Mouse (Mus musculus) right cerebral cortex, adult 2 months (tissue): ENCODE data around the gene E2f6.

Experiments
- DNase-seq, 2 experiments: peaks; one replicate each; pipeline ENCODE4 v3.0.0; 2021 to 2022; ENCODE audit warnings: low spot score in 2 of 2

E2f6 gene

GRCm38 (mm10) chr12:16810525-16811431, at the start of gene E2f6:
TSS of gene E2f6 (plus strand) at chr12:16810963.
- peak; percentile 80 to 84 for DNase-seq

DNA sequence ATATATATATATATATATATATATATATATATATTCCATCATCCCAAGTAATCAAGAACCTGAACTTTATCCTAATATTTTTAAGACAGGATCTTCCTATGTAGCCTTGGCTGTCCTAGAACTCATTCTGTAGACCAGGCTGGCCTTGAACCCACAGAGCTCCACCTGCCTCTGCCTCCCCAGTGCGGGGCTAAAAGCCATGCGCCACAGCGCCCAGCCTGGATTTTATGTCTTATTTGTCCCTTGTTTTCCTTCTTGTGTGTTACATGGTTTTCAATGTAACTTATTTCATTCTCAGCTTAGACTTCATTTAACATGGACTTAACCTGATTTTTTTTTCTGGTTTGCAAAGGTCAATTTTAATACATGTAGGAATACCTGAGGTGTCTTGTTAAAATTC, 49.3 kb upstream of the E2f6 start:
- DNase-seq, result no peak

- no peak for DNase-seq
Measured at GRCm38 (mm10) chr12:16763649-16764422, 46.9 kb upstream of the E2f6 start.

- DNase-seq, result no peak
Measured at GRCm38 (mm10) chr12:16764776-16765445, 45.9 kb upstream of the E2f6 start.

DNA sequence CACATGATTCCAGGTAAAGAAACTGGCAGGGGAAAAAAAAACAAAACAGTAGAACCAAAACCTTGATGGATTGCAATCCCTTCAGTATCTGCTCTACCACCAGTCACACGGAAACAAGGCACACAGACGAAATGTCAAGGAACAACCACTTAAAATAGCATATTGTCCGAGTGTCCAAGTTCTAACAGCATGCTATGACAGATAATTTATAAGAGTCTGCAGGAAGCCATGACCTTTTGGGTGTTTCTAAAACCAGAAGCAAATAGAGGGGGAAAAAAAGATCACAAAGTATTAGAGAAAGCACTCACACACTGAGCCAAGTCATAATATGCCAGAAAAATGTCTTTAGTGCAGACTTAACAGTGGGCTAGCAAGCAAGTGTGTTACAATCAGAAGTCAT, 42.5 kb upstream of the E2f6 start:
- DNase-seq, result no peak

GRCm38 (mm10) chr12:16768711-16769110, 42.1 kb upstream of the E2f6 start:
- no peak for DNase-seq

- no peak for DNase-seq
Measured at GRCm38 (mm10) chr12:16769601-16770165, 41.1 kb upstream of the E2f6 start.

DNA sequence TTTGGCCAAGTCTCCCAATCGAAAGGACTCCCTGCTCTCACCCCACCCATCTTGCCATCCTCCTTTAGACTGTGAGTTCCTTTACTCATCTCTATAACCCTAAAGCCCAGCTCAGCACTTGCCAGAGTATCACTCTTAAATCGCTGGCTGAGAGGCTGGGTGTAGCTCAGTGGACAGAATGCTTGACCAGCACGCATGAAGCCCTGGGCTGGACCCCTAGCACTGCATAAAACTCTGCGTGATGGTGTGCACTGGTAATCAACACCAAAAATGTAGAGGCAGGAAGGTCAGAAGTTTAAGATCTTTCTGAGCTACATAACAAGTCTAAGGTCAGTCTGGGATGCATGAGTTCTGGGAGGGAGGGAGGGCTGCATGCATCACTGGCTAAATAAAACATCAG, 36.2 kb upstream of the E2f6 start:
- DNase-seq, result no peak

DNA sequence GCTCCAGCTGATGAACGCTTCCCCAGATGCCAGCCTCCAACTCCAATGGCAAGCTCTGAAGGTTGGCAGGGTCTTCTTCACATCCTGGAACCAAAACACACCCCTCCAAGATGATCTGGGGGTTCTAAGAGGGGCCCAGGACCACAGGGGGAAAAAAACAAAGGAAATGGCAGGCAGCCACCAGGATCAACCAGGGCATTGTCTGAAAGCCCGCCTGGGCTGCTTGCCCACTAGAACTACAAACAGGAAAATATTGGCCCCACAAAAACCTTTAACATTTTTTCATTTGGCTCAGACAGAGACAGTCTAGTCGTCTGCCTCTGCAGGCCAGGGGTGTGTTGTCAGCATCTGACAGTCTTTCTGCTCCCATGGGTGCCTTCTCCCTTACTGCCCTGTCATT, 35.4 kb upstream of the E2f6 start:
- DNase-seq, result no peak

GRCm38 (mm10) chr12:16778523-16778922, 32.2 kb upstream of the E2f6 start:
- DNase-seq, result no peak

GRCm38 (mm10) chr12:16779165-16779564, 31.6 kb upstream of the E2f6 start:
- DNase-seq, result no peak

DNA sequence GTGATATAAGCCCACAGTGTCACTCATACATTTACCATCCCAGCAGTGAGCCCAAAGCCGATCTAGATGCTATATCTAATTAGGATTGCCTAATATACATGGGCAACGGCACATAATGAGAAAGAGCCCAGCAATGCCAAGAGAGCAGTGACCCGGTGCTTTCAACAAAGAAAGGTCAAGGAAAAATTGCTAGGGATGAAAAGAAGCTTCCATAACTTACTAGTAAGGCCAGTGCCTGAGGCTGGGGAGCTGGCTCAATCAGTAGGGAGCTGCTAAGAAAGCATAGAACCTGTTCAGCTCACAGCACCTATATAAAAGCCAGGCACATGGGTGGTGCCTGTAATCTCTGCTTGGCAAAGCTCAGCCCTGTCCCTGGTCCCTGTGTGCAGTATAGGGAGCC, 30.4 kb upstream of the E2f6 start:
- DNase-seq, result no peak

GRCm38 (mm10) chr12:16781034-16781746, 29.6 kb upstream of the E2f6 start:
- DNase-seq, result no peak

DNA sequence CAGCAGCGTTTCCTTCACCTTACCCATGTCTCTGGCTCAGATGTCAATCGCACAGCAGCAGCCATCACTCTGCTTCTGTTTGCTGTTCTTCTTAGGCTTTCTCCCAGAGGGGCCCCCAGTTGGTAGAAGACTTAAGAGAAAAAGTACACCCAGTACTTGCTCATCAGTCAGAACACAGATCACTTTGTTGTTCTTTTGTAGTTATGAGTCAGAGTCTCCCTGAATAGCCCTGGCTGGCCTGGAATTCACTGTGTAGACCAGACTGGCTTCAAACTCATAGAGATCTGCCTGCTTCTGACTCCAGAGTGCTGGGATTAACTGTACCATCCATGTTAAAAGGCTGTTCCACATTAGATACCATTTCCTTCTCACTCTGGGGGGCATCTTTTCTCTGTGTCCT, 22.2 kb upstream of the E2f6 start:
- DNase-seq, result no peak

- DNase-seq, result no peak
Measured at GRCm38 (mm10) chr12:16789199-16789598, 21.6 kb upstream of the E2f6 start.

DNA sequence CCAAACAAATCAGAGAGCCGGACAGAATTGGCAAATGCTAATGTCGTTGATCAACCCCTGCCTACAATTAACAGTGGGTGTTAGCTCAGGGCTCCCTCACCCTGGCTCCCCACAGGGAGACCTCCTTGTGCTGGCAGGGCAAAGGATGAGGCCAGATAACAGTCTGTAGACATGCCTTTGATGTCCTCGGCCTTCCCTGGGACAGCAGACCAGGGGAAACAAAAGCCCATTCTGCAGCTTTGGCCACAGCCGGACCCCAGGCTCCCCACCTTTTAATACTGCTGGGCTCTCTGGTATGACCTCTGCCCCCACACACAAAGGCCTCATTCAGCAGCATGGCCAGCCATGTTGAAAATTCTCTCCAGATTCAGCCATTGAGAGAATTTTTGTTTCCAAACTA, 21.0 kb upstream of the E2f6 start:
- no peak for DNase-seq

- DNase-seq, result no peak
Measured at GRCm38 (mm10) chr12:16790456-16790855, 20.3 kb upstream of the E2f6 start.

DNA sequence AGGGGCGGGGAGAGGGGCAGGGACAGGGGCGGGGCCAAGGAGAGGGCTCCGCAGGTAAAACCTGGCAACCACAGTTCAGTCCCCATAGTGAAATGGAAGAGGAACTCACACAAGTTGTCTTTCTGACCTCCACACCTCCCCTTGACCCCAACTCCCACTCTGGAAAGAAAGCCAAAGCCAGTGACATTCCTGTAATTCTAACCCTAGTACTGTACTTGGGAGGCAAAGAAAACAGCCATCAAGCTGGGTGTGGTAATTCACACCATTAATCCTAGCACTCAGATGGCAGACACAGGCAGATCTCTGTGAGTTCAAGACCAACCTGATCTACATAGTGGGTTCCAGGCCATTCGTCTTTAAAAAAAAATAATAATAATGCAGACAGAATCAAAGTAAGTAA, 17.4 kb upstream of the E2f6 start:
- DNase-seq, result no peak

- DNase-seq, result no peak
Measured at GRCm38 (mm10) chr12:16795781-16796180, 15.0 kb upstream of the E2f6 start.

GRCm38 (mm10) chr12:16798894-16799293, 11.9 kb upstream of the E2f6 start:
- no peak for DNase-seq

DNA sequence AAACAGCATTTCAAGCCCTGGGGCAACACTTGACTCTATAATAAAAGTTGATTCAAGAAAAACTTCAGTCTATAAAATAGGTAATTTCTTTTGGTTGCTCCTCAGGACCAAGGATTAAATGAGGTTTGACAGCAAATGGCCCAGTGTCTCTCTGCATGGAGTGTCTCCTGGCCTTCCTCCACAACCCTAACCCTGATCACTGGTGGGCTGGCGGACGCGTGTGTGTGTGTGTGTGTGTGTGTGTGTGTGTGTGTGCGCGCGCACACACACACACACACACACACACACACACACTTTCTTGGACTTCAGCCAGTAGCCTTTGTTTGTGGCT, 10.9 kb upstream of the E2f6 start:
- DNase-seq, result no peak
